Mouse (Mus musculus): ENCODE data around the gene Pik3c2g. TPM values are rescaled to one million over a fixed set of nuclear protein-coding genes. Genes with fewer than 3 reads are reported as not detected.

Gene Pik3c2g
- total RNA-seq, 4 experiments from 2014 or later: 0.12 to 0.49 TPM; not detected in 2

Other genes starting within 250 kb of the Pik3c2g start
- not detected for gene Rergl, start 85.2 kb upstream of the Pik3c2g start, total RNA-seq (2022)